Mouse (Mus musculus): Measurements from ENCODE around the gene Irf7.

DNA sequence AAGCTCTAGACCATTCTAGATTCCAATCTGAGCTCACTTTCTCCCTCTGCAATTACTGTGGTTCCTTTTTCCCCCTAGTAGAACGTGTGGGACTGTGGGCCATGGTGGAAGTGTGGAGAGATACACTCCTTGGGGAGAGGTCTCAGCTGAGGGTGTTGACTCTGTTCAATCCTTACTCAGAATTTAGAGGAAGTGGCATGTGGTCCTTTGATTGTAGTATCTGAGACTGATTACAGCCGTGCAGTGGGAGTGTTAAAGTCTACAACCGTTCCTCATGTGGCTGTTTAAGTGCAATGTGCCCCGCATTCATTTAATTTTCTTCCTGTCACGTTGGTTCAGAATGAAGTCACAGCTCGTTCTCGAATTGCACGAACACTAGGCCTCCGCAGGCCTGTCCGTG is 10.1 kb downstream of the Irf7 start:
- no peak for TF ChIP-seq CTCF (IDR thresholded peaks at IDR 0.05; ENCODE audit: low read depth)
- TF ChIP-seq EP300 (IDR thresholded peaks at IDR 0.05; ENCODE audit: low read depth) = no peak

Measured in heart, postnatal 0 days (tissue).